Comparison of ENCODE assay signal across 7 mouse cellular contexts in the genomic region with DNA sequence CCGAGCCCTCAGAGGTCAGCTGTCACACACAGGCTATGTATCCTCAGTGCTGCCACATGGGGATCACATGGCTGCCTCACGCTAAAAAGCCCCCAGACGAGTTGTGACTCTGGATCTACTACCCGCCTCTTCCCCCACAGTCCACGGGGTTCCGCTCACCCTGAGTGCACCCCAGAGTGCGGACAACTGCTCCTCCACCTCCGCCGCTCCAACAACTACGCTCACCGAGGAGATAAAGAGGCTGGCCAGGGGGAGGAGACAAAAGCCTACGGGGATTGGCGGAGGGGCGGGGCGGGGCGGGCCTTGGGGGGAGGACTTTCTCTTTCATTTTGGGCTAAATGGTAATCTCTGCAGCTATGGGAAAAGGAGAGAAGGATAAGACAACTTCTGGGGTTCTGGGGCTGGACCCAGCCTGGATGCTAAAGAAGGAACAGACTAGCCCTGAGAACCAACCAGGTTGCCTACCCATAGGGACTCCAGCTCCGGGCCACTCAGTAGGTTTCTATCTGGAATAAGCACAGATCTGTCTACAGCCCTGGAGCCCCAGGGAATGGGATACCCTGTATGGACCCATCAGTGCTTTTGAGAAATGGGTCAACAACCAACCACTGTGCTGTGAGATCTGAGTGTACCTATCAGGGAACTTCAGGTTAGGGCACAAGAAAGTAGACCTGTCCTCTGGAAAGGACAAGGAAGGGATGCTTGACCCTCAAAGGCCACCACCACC. TPM values are rescaled to one million over a fixed set of nuclear protein-coding genes. Genes with fewer than 3 reads are reported as not detected.
DNase-seq lines count a peak whose midpoint lies in the region; ATAC-seq and TF ChIP-seq lines count a peak whose summit lies in the region.

No protein-coding gene starts in this region.

- peak; percentile 82 for DNase-seq in adrenal gland, postnatal 10 days
- DNase-seq in heart, postnatal 0 days (ENCODE audit: low spot score) = peak; percentile 63
- DNase-seq in left cerebral cortex, postnatal 14 days (ENCODE audit: low spot score in 2 of 2) = peak; percentile 58 to 64

- H3K27me3 ChIP-seq in ES-Bruce4 (ENCODE audit: control insufficient read depth, insufficient read depth, low read length, poor library complexity, severe bottlenecking) = no peaks in the 10 kb centered on the region
- H3K27me3 ChIP-seq in embryonic facial prominence, embryonic 13.5 days = no peaks in the 10 kb centered on the region
- H3K27me3 ChIP-seq in heart, postnatal 0 days (ENCODE audit: control insufficient read depth, insufficient read depth, low read length) = no peaks in the 10 kb centered on the region
- H3K27me3 ChIP-seq in small intestine, adult 2 months (ENCODE audit: control insufficient read depth, insufficient read depth, low read length) = no peaks in the 10 kb centered on the region

- TF ChIP-seq POLR2A in ES-Bruce4 (IDR thresholded peaks at IDR 0.05; ENCODE audit: insufficient read depth, low read length) = no peak
- TF ChIP-seq POLR2A in small intestine, adult 2 months (IDR thresholded peaks at IDR 0.05; ENCODE audit: low read depth, low read length) = peak; percentile 92

- no peak overlapping the region for H3K9ac ChIP-seq in ES-Bruce4 (ENCODE audit: low read depth, poor library complexity, severe bottlenecking)
- H3K9ac ChIP-seq in embryonic facial prominence, embryonic 13.5 days = peak overlapping the region; percentile 77
- peak overlapping the region; percentile 47 for H3K9ac ChIP-seq in heart, postnatal 0 days (replicated peaks; ENCODE audit: low read depth, low read length)

- no peak for TF ChIP-seq EP300 in ES-Bruce4 (IDR thresholded peaks at IDR 0.05; ENCODE audit: insufficient read depth, low read depth, low read length)
- no peak for TF ChIP-seq EP300 in heart, postnatal 0 days (IDR thresholded peaks at IDR 0.05; ENCODE audit: low read depth)

- no peak for TF ChIP-seq CTCF in ES-Bruce4 (IDR thresholded peaks at IDR 0.05; ENCODE audit: low read depth, low read length)
- no peak for TF ChIP-seq CTCF in heart, postnatal 0 days (IDR thresholded peaks at IDR 0.05; ENCODE audit: low read depth)
- TF ChIP-seq CTCF in small intestine, adult 2 months (IDR thresholded peaks at IDR 0.05; ENCODE audit: extremely low read depth, insufficient read length, insufficient replicate concordance, low read depth, low read length) = no peak

- H3K4me1 ChIP-seq in ES-Bruce4 (ENCODE audit: control insufficient read depth, insufficient read depth, low read length) = peaks cover 2% of the 10 kb centered on the region
- H3K4me1 ChIP-seq in embryonic facial prominence, embryonic 13.5 days = peaks cover 46% of the 10 kb centered on the region
- peaks cover 23% of the 10 kb centered on the region for H3K4me1 ChIP-seq in heart, postnatal 0 days (ENCODE audit: control insufficient read depth, insufficient read depth)
- peaks cover 26% of the 10 kb centered on the region for H3K4me1 ChIP-seq in small intestine, adult 2 months (ENCODE audit: control insufficient read depth, insufficient read depth, insufficient read length, low read length)

- peak overlapping the region; percentile 40 for H3K4me3 ChIP-seq in ES-Bruce4 (ENCODE audit: low read depth, low read length)
- H3K4me3 ChIP-seq in embryonic facial prominence, embryonic 13.5 days = peak overlapping the region; percentile 55
- H3K4me3 ChIP-seq in heart, postnatal 0 days (ENCODE audit: low read depth, low read length) = peak overlapping the region; percentile 59
- H3K4me3 ChIP-seq in small intestine, adult 2 months (ENCODE audit: low read depth, low read length) = peak overlapping the region; percentile 74

- intact Hi-C loops in left cerebral cortex, postnatal 14 days (cut with DNase I) = no loop called here

- 4% methylated on average over 17 of the region's 17 CpGs for WGBS in embryonic facial prominence, embryonic 13.5 days
- WGBS in heart, postnatal 0 days = 3% methylated on average over 17 of the region's 17 CpGs
- 3% methylated on average over 17 of the region's 17 CpGs for WGBS in small intestine, adult 2 months

- H3K27ac ChIP-seq in ES-Bruce4 (ENCODE audit: insufficient read depth, low read length) = no peak overlapping the region
- H3K27ac ChIP-seq in embryonic facial prominence, embryonic 13.5 days = peak overlapping the region; percentile 55
- H3K27ac ChIP-seq in heart, postnatal 0 days (ENCODE audit: low read depth) = peak overlapping the region; percentile 52
- H3K27ac ChIP-seq in small intestine, adult 2 months (ENCODE audit: insufficient read depth, low read depth, low read length) = peak overlapping the region; percentile 96

- peaks cover 21% of the 10 kb centered on the region for H3K36me3 ChIP-seq in ES-Bruce4 (ENCODE audit: control insufficient read depth, insufficient read depth, low read length, poor library complexity, severe bottlenecking)
- peaks cover 59% of the 10 kb centered on the region for H3K36me3 ChIP-seq in embryonic facial prominence, embryonic 13.5 days
- H3K36me3 ChIP-seq in heart, postnatal 0 days (replicated peaks; ENCODE audit: control insufficient read depth, insufficient read depth, low read length) = peaks cover 19% of the 10 kb centered on the region
- H3K36me3 ChIP-seq in small intestine, adult 2 months (ENCODE audit: control insufficient read depth, insufficient read depth, low read length) = peaks cover 36% of the 10 kb centered on the region

- no peak for ATAC-seq in embryonic facial prominence, embryonic 13.5 days (ENCODE audit: insufficient number of reproducible peaks, insufficient read depth, low FRiP score, low TSS enrichment, low read depth)
- ATAC-seq in heart, postnatal 0 days (ENCODE audit: insufficient read depth, low read depth) = peak; percentile 18; the same call in 1 of the 2 replicates
- peak; percentile 71 for ATAC-seq in megakaryocyte, adult 5-6 weeks (ENCODE audit: poor library complexity, severe bottlenecking)

- peak overlapping the region; percentile 89 for H3K4me2 ChIP-seq in embryonic facial prominence, embryonic 13.5 days
- H3K4me2 ChIP-seq in heart, postnatal 0 days (ENCODE audit: low read depth, low read length) = peak overlapping the region; percentile 88

- H3K9me3 ChIP-seq in ES-Bruce4 (replicated peaks; ENCODE audit: control insufficient read depth, insufficient read depth, low read length, poor library complexity, severe bottlenecking) = no peaks in the 10 kb centered on the region
- H3K9me3 ChIP-seq in embryonic facial prominence, embryonic 13.5 days = no peaks in the 10 kb centered on the region
- no peaks in the 10 kb centered on the region for H3K9me3 ChIP-seq in heart, postnatal 0 days (replicated peaks; ENCODE audit: control insufficient read depth, low read length)

RNA-seq across cellular contexts. Expression of gene Slc25a22, which starts 2.4 kb away (rescaled TPM):
- polyA plus RNA-seq in ES-Bruce4 (2011; ENCODE audit: insufficient read depth, insufficient read length, low read depth, missing spikeins) = 16.3 and 19.9 TPM in 2 replicates
- total RNA-seq in adrenal gland, postnatal 10 days (2021) = 10 to 100 TPM; 60.2 to 74.3 TPM
- polyA plus RNA-seq in embryonic facial prominence, embryonic 13.5 days (2015; fragmentation: Nextera tagmentation; extraction: Ambion mirVana) = 32.4 and 35.3 TPM in 2 replicates
- 9.7 and 17.7 TPM in 2 replicates for total RNA-seq in heart, postnatal 0 days (2014; rRNA removed; ENCODE audit: low replicate concordance)
- 11.8 and 13.1 TPM in 2 replicates for polyA plus RNA-seq in heart, postnatal 0 days (2015; fragmentation: Nextera tagmentation; extraction: Ambion mirVana)
- total RNA-seq in left cerebral cortex, postnatal 14 days (2021) = 100 to 1,000 TPM; 331 to 339 TPM
- 14.6 and 15.0 TPM in 2 replicates for total RNA-seq in megakaryocyte, adult 5-6 weeks (2015)
- total RNA-seq in megakaryocyte, adult 5-6 weeks (2017) = 3.2 and 6.4 TPM in 2 replicates
- polyA plus RNA-seq in small intestine, adult 2 months (2012; rRNA removed) = 104 and 488 TPM in 2 replicates

RNA-seq across cellular contexts. Expression of gene Cend1, which starts 6.0 kb away (rescaled TPM):
- polyA plus RNA-seq in ES-Bruce4 (2011; ENCODE audit: insufficient read depth, insufficient read length, low read depth, missing spikeins) = 1.3 and 2.2 TPM in 2 replicates
- 1 to 10 TPM; 2.5 to 6.4 TPM for total RNA-seq in adrenal gland, postnatal 10 days (2021)
- polyA plus RNA-seq in embryonic facial prominence, embryonic 13.5 days (2015; fragmentation: Nextera tagmentation; extraction: Ambion mirVana) = 2.8 and 3.4 TPM in 2 replicates
- 0.27 and 3.2 TPM in 2 replicates for total RNA-seq in heart, postnatal 0 days (2014; rRNA removed; ENCODE audit: low replicate concordance)
- polyA plus RNA-seq in heart, postnatal 0 days (2015; fragmentation: Nextera tagmentation; extraction: Ambion mirVana) = 1.7 and 1.8 TPM in 2 replicates
- total RNA-seq in left cerebral cortex, postnatal 14 days (2021) = 100 to 1,000 TPM; 338 to 362 TPM
- total RNA-seq in megakaryocyte, adult 5-6 weeks (2015) = 0.18 TPM in 1 of 2 replicates, not detected in the other
- total RNA-seq in megakaryocyte, adult 5-6 weeks (2017) = not detected in 2 replicates
- 0.84 and 1.0 TPM in 2 replicates for polyA plus RNA-seq in small intestine, adult 2 months (2012; rRNA removed)

RNA-seq across cellular contexts. Expression of gene Pidd1, which starts 8.5 kb away (rescaled TPM):
- polyA plus RNA-seq in ES-Bruce4 (2011; ENCODE audit: insufficient read depth, insufficient read length, low read depth, missing spikeins) = 22.1 and 27.6 TPM in 2 replicates
- total RNA-seq in adrenal gland, postnatal 10 days (2021) = 1 to 10 TPM; 2.4 to 7.3 TPM
- 11.4 and 12.0 TPM in 2 replicates for polyA plus RNA-seq in embryonic facial prominence, embryonic 13.5 days (2015; fragmentation: Nextera tagmentation; extraction: Ambion mirVana)
- 0.15 and 2.0 TPM in 2 replicates for total RNA-seq in heart, postnatal 0 days (2014; rRNA removed; ENCODE audit: low replicate concordance)
- 1.7 and 2.3 TPM in 2 replicates for polyA plus RNA-seq in heart, postnatal 0 days (2015; fragmentation: Nextera tagmentation; extraction: Ambion mirVana)
- total RNA-seq in left cerebral cortex, postnatal 14 days (2021) = 1 to 10 TPM; 1.2 to 2.4 TPM
- total RNA-seq in megakaryocyte, adult 5-6 weeks (2015) = 7.1 and 8.1 TPM in 2 replicates
- 6.1 and 10.5 TPM in 2 replicates for total RNA-seq in megakaryocyte, adult 5-6 weeks (2017)
- polyA plus RNA-seq in small intestine, adult 2 months (2012; rRNA removed) = 5.8 and 13.9 TPM in 2 replicates

RNA-seq across cellular contexts. Expression of gene Rplp2, which starts 11.9 kb away (rescaled TPM):
- polyA plus RNA-seq in ES-Bruce4 (2011; ENCODE audit: insufficient read depth, insufficient read length, low read depth, missing spikeins) = 2,328 and 2,759 TPM in 2 replicates
- total RNA-seq in adrenal gland, postnatal 10 days (2021) = 1,000 to 10,000 TPM; 1,282 to 1,421 TPM
- 1,344 and 1,500 TPM in 2 replicates for polyA plus RNA-seq in embryonic facial prominence, embryonic 13.5 days (2015; fragmentation: Nextera tagmentation; extraction: Ambion mirVana)
- total RNA-seq in heart, postnatal 0 days (2014; rRNA removed; ENCODE audit: low replicate concordance) = 302 and 309 TPM in 2 replicates
- 880 and 926 TPM in 2 replicates for polyA plus RNA-seq in heart, postnatal 0 days (2015; fragmentation: Nextera tagmentation; extraction: Ambion mirVana)
- total RNA-seq in left cerebral cortex, postnatal 14 days (2021) = 100 to 1,000 TPM; 572 to 599 TPM
- 1,660 and 1,825 TPM in 2 replicates for total RNA-seq in megakaryocyte, adult 5-6 weeks (2015)
- 1,271 and 1,459 TPM in 2 replicates for total RNA-seq in megakaryocyte, adult 5-6 weeks (2017)
- 287 and 441 TPM in 2 replicates for polyA plus RNA-seq in small intestine, adult 2 months (2012; rRNA removed)

RNA-seq across cellular contexts. Expression of gene Pnpla2, which starts 19.7 kb away (rescaled TPM):
- 33.3 and 43.5 TPM in 2 replicates for polyA plus RNA-seq in ES-Bruce4 (2011; ENCODE audit: insufficient read depth, insufficient read length, low read depth, missing spikeins)
- 1,000 to 10,000 TPM; 1,181 to 1,292 TPM for total RNA-seq in adrenal gland, postnatal 10 days (2021)
- polyA plus RNA-seq in embryonic facial prominence, embryonic 13.5 days (2015; fragmentation: Nextera tagmentation; extraction: Ambion mirVana) = 13.4 and 13.5 TPM in 2 replicates
- total RNA-seq in heart, postnatal 0 days (2014; rRNA removed; ENCODE audit: low replicate concordance) = 47.9 and 63.8 TPM in 2 replicates
- polyA plus RNA-seq in heart, postnatal 0 days (2015; fragmentation: Nextera tagmentation; extraction: Ambion mirVana) = 157 and 159 TPM in 2 replicates
- total RNA-seq in left cerebral cortex, postnatal 14 days (2021) = 10 to 100 TPM; 22.9 to 28.8 TPM
- total RNA-seq in megakaryocyte, adult 5-6 weeks (2015) = 31.2 and 34.5 TPM in 2 replicates
- total RNA-seq in megakaryocyte, adult 5-6 weeks (2017) = 9.1 and 12.3 TPM in 2 replicates
- polyA plus RNA-seq in small intestine, adult 2 months (2012; rRNA removed) = 86.0 and 319 TPM in 2 replicates

Comparison
In these comparisons a context has a peak if more than half of its experiments do, and no peak if none do; other contexts are left out.
1. RNA of gene Slc25a22, which starts 2.4 kb away (total RNA-seq): 331 to 339 TPM in left cerebral cortex, postnatal 14 days; 60.2 to 74.3 TPM in adrenal gland, postnatal 10 days, 9.7 to 17.7 TPM in heart, postnatal 0 days and 3.2 to 15.0 TPM in megakaryocyte, adult 5-6 weeks; every median in the first group is over 4 times any median in the second.
2. RNA of gene Cend1, which starts 6.0 kb away (total RNA-seq): 338 to 362 TPM in left cerebral cortex, postnatal 14 days; 2.5 to 6.4 TPM in adrenal gland, postnatal 10 days, 0.27 to 3.2 TPM in heart, postnatal 0 days and 0.18 TPM in megakaryocyte, adult 5-6 weeks; every median in the first group is over 10 times any median in the second.
3. Peak in every context shown above with its lines, with median percentiles within 50 percentile points of each other: H3K4me3 ChIP-seq and DNase-seq.